In the genomic region with DNA sequence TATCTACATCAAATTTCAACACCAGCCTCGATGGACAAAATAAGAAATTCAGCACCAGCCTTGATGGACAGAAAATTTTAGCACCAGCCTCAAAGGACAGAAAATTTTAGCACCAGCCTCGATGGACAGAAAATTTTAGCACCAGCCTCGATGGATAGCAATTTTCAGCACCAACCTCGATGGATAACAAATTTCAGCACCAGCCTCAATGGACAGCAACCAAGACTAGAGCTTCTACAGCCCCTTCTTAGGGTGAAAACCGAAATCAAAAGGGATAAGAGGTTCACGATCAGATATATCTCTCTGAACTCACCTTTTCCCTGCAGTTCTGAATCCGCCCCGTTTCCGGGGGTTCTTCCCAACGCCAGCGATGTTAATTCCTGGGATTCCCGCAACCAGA, we compare ENCODE assay signal across 33 mouse cellular contexts. TPM values are rescaled to one million over a fixed set of nuclear protein-coding genes. Genes with fewer than 3 reads are reported as not detected.
"Had no signal": no experiment of that assay in that cellular context is flagged by ENCODE, and none has a peak within 500 bp of the region (broad histone marks: within the 10 kb centered on the region; RNA-seq: fewer than 3 reads in every experiment).

No protein-coding gene starts in this region.

RNA-seq across cellular contexts. Expression of gene Esp22, which starts 34.0 kb away (rescaled TPM):
- total RNA-seq: gastrocnemius, adult 2 months; gastrocnemius, postnatal 10 days; gastrocnemius, postnatal 25 days; gastrocnemius, postnatal 4 days; granulocyte monocyte progenitor cell, adult 5-6 weeks; heart, adult 2 months; heart, postnatal 14 days; heart, postnatal 36 days; hematopoietic stem cell, adult 5-6 weeks; hindbrain, postnatal 0 days; layer of hippocampus, adult 2 months; layer of hippocampus, postnatal 10 days; layer of hippocampus, postnatal 25 days; left cerebral cortex, adult 2 months; left cerebral cortex, postnatal 14 days; left cerebral cortex, postnatal 36 days had no signal
- polyA plus RNA-seq: heart, adult 2 months; heart, embryonic 11.5 days; heart, embryonic 13.5 days; heart, embryonic 15.5 days; heart, postnatal 0 days; hindbrain, embryonic 11.5 days; hindbrain, embryonic 13.5 days; hindbrain, embryonic 15.5 days; hindbrain, postnatal 0 days; intestine, embryonic 14.5 days; intestine, embryonic 16.5 days; kidney, adult 2 months; kidney, embryonic 15.5 days; kidney, postnatal 0 days; limb, embryonic 12.5 days; limb, embryonic 14.5 days; liver, embryonic 11.5 days; liver, embryonic 13.5 days; liver, embryonic 15.5 days had no signal

RNA-seq across cellular contexts. Expression of gene Esp23, which starts 52.3 kb away (rescaled TPM):
- total RNA-seq: gastrocnemius, adult 2 months; gastrocnemius, postnatal 10 days; gastrocnemius, postnatal 25 days; gastrocnemius, postnatal 4 days; granulocyte monocyte progenitor cell, adult 5-6 weeks; heart, adult 2 months; heart, postnatal 14 days; heart, postnatal 36 days; hematopoietic stem cell, adult 5-6 weeks; hindbrain, postnatal 0 days; layer of hippocampus, adult 2 months; layer of hippocampus, postnatal 10 days; layer of hippocampus, postnatal 25 days; left cerebral cortex, adult 2 months; left cerebral cortex, postnatal 14 days; left cerebral cortex, postnatal 36 days had no signal
- polyA plus RNA-seq: heart, adult 2 months; heart, embryonic 11.5 days; heart, embryonic 13.5 days; heart, embryonic 15.5 days; heart, postnatal 0 days; hindbrain, embryonic 11.5 days; hindbrain, embryonic 13.5 days; hindbrain, embryonic 15.5 days; hindbrain, postnatal 0 days; intestine, embryonic 14.5 days; intestine, embryonic 16.5 days; kidney, adult 2 months; kidney, embryonic 15.5 days; kidney, postnatal 0 days; limb, embryonic 12.5 days; limb, embryonic 14.5 days; liver, embryonic 11.5 days; liver, embryonic 13.5 days; liver, embryonic 15.5 days had no signal
